Mouse (Mus musculus): ENCODE results near the gene Vmn2r85.
"Not testable (repeated sequence)": the region's sequence is repeated elsewhere in the genome, so short reads cannot be mapped to it uniquely, and the experiment has no call there.

The Vmn2r85 gene

GRCm38 (mm10) chr10:130429603-130430002 is at the start of gene Vmn2r85:
Gene Vmn2r85 (minus strand): TSS chr10:130429703.
- ATAC-seq (ENCODE audit: insufficient number of reproducible peaks, low FRiP score, low TSS enrichment) = not testable (repeated sequence)

GRCm38 (mm10) chr10:130470311-130470760 is 40.8 kb upstream of the Vmn2r85 start:
- ATAC-seq (ENCODE audit: insufficient number of reproducible peaks, low FRiP score, low TSS enrichment) = peak; percentile 56; the same call in 1 of the 2 replicates

GRCm38 (mm10) chr10:130455950-130456349 is 26.4 kb upstream of the Vmn2r85 start, which contains the start of gene Vmn2r86:
Gene Vmn2r86 (minus strand): TSS chr10:130456050.
- not testable (repeated sequence) for ATAC-seq (ENCODE audit: insufficient number of reproducible peaks, low FRiP score, low TSS enrichment)

- no peak for ATAC-seq (ENCODE audit: insufficient number of reproducible peaks, low FRiP score, low TSS enrichment)
Measured at GRCm38 (mm10) chr10:130444776-130445175, 15.3 kb upstream of the Vmn2r85 start.

GRCm38 (mm10) chr10:130434185-130434898 is 4.8 kb upstream of the Vmn2r85 start:
- not testable (repeated sequence) for ATAC-seq (ENCODE audit: insufficient number of reproducible peaks, low FRiP score, low TSS enrichment)

GRCm38 (mm10) chr10:130422368-130422767 is 7.1 kb downstream of the Vmn2r85 start:
- ATAC-seq (ENCODE audit: insufficient number of reproducible peaks, low FRiP score, low TSS enrichment) = not testable (repeated sequence)

- ATAC-seq (ENCODE audit: insufficient number of reproducible peaks, low FRiP score, low TSS enrichment) = no peak
Measured at GRCm38 (mm10) chr10:130420401-130420800, 9.1 kb downstream of the Vmn2r85 start.

GRCm38 (mm10) chr10:130419954-130420353 is 9.5 kb downstream of the Vmn2r85 start:
- not testable (repeated sequence) for ATAC-seq (ENCODE audit: insufficient number of reproducible peaks, low FRiP score, low TSS enrichment)

- not testable (repeated sequence) for ATAC-seq (ENCODE audit: insufficient number of reproducible peaks, low FRiP score, low TSS enrichment)
Measured at GRCm38 (mm10) chr10:130416352-130416751, 13.2 kb downstream of the Vmn2r85 start.

GRCm38 (mm10) chr10:130412167-130412698 is 17.3 kb downstream of the Vmn2r85 start:
- not testable (repeated sequence) for ATAC-seq (ENCODE audit: insufficient number of reproducible peaks, low FRiP score, low TSS enrichment)

GRCm38 (mm10) chr10:130394232-130394631 is 35.3 kb downstream of the Vmn2r85 start, which contains the start of gene Vmn2r84:
Gene Vmn2r84 (minus strand): TSS chr10:130394332.
- no peak for ATAC-seq (ENCODE audit: insufficient number of reproducible peaks, low FRiP score, low TSS enrichment)

GRCm38 (mm10) chr10:130375145-130375544 is 54.4 kb downstream of the Vmn2r85 start:
- no peak for ATAC-seq (ENCODE audit: insufficient number of reproducible peaks, low FRiP score, low TSS enrichment)

GRCm38 (mm10) chr10:130372491-130373173 is 56.9 kb downstream of the Vmn2r85 start:
- ATAC-seq (ENCODE audit: insufficient number of reproducible peaks, low FRiP score, low TSS enrichment) = no peak

GRCm38 (mm10) chr10:130371644-130372043 is 57.9 kb downstream of the Vmn2r85 start:
- ATAC-seq (ENCODE audit: insufficient number of reproducible peaks, low FRiP score, low TSS enrichment) = no peak

GRCm38 (mm10) chr10:130370005-130370682 is 59.4 kb downstream of the Vmn2r85 start:
- ATAC-seq (ENCODE audit: insufficient number of reproducible peaks, low FRiP score, low TSS enrichment) = no peak

GRCm38 (mm10) chr10:130368384-130368783 is 61.1 kb downstream of the Vmn2r85 start:
- no peak for ATAC-seq (ENCODE audit: insufficient number of reproducible peaks, low FRiP score, low TSS enrichment)

- ATAC-seq (ENCODE audit: insufficient number of reproducible peaks, low FRiP score, low TSS enrichment) = no peak
Measured at GRCm38 (mm10) chr10:130364766-130365165, 64.7 kb downstream of the Vmn2r85 start.

All from cerebellum, adult (tissue).